In the genomic region with DNA sequence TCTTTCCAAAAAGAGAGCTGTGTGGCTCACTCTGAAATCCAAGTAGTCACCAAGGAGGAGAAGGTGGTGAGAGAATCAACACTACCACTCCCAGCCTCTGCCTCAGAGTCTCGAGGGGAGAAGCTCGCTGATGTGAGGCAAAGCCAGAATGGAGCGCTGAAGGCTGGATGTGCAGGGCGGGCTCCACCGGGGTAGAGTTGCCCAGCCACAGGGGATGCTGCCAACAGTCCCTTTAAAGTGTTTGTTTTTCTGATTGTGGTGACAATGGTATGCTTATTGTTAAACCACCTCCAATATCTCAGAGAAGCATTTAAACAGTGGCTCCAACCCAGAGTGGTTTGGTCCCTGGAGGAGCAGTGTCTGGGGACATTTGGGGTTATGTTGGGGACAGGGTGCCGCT, we compare ENCODE assay signal across 12 mouse cellular contexts.
"Had no signal": no experiment of that assay in that cellular context is flagged by ENCODE, and none has a peak within 500 bp of the region (broad histone marks: within the 10 kb centered on the region; RNA-seq: fewer than 3 reads in every experiment).

No protein-coding gene starts in this region.

- H3K9ac ChIP-seq: liver, embryonic 13.5 days; midbrain, embryonic 13.5 days had no signal

- H3K4me1 ChIP-seq: midbrain, embryonic 13.5 days had no signal

- DNase-seq: kidney, adult 18-20 months; kidney, postnatal 10 days; kidney, postnatal 4 days; left cerebral cortex, postnatal 4 days; liver, embryonic 13.5 days; liver, postnatal 0 days; right cerebral cortex, postnatal 14 days; thymus, adult 18-20 months; thymus, postnatal 14 days had no signal

- H3K4me3 ChIP-seq: layer of hippocampus, adult 2 months; liver, embryonic 13.5 days; midbrain, embryonic 13.5 days had no signal

- H3K36me3 ChIP-seq: liver, embryonic 13.5 days; midbrain, embryonic 13.5 days had no signal

- H3K4me2 ChIP-seq: liver, embryonic 13.5 days; midbrain, embryonic 13.5 days had no signal

- H3K27me3 ChIP-seq: midbrain, embryonic 13.5 days had no signal

- ATAC-seq: inflammation-experienced regulatory T-cells, adult 6 months; liver, postnatal 0 days; midbrain, embryonic 13.5 days had no signal

- H3K27ac ChIP-seq: layer of hippocampus, adult 2 months; liver, embryonic 13.5 days; midbrain, embryonic 13.5 days had no signal

- H3K9me3 ChIP-seq: liver, embryonic 13.5 days; midbrain, embryonic 13.5 days had no signal
